Mouse (Mus musculus) hindlimb bud, embryonic 11.5 days (tissue): Measurements from ENCODE around the gene Vmn1r210.
"Not testable (repeated sequence)": the region's sequence is repeated elsewhere in the genome, so short reads cannot be mapped to it uniquely, and the experiment has no call there.

Source experiments
- DNase-seq: peaks from one replicate; pipeline ENCODE4 v3.0.0-alpha.2; 2012; ENCODE audit warnings: low read depth, low spot score; ENCODE audit errors: extremely low spot score

The Vmn1r210 gene

DNA sequence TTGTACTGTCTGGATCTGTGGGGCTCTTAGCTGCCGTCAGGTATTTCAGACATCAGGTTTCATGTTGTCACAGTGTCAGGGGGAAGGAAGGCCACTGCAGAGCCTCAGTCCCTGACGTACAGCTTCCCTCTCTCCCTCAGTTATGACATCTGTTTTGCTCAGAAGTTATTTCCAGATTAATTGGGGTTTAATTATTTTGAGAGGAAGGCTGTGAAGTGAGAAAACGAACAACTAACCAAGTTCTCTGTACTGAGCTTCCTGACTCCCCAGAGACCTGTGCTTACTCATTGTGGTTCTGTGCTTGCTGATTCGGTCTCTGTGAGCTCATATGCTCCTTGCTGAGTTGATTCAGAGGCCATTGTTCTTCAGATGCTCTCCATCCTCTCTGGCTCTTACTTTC, at the start of gene Vmn1r210:
Gene Vmn1r210, minus strand, starts transcription at position 101 of the 400 bp plus-strand sequence.
- no peak for DNase-seq

DNA sequence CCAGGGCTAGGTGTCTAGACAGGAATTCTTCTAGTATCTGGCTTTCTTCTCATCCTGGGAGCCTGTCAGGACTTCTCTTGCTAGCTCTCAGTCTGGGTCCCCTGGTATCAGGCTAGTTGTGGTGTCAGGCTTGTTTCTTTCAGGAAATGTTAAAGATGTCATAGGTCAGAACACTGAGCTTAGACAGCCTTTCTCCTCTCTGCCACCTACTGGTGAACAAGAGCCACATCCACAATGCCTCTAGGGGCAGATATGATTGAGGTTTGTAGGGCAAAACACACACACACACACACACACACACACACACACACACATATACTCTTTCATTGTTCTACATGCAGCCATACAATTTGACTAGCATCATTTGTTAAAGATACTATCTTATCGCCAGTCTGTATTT, 48.1 kb upstream of the Vmn1r210 start:
- no peak for DNase-seq

DNA sequence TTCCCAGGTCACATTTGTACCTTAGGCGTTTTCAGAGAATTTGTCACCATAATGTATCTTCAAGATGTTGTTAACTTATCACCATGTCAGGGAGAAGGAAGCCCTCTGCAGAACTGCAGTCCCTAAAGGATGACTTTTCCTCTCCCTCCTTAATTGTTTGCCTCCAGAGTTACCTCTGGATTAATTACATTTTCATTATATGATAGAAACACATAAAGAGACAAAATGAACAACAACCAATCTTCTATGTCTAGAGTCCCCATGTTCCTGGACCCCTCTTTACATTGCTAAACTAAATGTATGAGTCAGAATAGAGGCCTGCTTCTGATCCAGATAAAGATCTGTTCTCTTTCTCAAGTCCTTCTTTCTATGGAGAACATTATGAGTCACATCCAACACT, 26.3 kb upstream of the Vmn1r210 start, which contains the start of gene Vmn1r211:
Gene Vmn1r211, minus strand, starts transcription at position 101 of the 400 bp plus-strand sequence.
- DNase-seq: no peak

DNA sequence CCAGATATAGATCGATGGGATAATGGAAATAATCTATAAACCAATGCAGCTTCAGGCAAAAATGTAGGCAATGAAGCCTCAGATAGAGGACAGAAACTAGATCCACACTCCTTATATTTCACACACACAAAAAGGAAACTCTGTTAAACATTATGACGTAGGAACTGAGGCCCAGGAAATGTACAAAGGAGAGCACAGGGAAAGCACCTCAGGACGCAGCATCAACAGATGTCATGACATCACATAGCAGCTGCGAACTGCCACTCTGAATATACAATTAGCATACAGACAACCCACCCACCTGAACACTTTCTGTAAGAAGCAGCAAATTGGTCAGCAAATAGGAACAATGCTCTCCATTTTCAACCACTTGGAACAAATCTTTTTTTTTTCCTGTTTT, 23.6 kb upstream of the Vmn1r210 start:
- no peak for DNase-seq

DNA sequence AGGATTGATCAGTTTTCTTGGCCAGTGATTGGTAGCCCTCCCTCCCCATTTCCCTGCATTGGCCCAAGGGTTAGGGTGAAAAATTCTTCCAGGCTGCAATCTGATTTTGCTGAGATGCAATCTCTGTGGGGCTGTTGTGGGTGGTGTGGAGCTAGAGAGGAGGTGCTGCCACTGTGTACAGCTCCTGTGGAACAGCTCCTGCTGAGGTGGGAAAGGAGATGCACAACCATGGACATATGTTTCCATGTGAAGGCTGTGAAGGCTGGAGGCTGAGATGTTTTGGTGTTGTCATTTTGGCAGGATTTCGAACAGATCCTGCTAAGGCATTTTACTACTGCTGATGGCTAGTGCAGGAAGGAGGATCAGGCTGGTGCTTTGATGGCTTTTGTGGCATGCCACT, 15.7 kb upstream of the Vmn1r210 start:
- DNase-seq: no peak

DNA sequence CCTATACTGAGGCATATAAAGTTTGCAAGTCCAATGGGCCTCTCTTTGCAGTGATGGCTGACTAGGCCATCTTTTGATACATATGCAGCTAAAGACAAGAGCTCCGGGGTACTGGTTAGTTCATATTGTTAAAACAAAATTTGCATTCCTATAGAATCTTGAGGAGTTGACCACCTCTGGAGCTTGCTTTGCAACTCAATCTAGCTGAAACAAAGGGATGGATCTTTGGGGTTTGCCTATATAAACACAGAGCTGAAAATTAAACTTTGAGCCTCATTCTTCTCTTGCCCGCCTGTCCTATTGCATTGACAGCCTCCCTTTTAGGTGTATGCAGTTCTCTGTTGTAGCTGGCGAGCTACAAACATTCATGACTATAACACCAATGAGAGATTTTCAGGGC, 13.2 kb upstream of the Vmn1r210 start:
- DNase-seq: not testable (repeated sequence)

DNA sequence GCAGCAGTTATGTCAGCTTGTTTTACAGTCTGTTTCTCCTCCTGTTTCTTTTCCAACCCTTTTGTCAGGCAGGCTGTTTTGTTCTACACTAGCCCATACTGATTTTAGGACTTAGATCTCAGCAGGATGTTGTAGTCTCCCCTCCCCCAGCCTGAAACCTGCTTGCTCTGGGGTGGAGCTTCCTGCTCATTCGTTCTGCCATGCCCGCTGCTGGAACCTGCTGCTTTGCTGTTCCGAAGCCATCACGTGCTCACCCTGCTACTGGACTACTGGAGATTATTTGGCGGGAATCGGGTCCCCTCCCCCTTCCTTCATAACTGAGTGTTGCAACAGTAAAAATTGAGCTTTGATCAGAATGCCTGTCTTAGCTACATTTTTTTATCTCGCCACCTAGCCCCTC, 1.8 kb downstream of the Vmn1r210 start:
- not testable (repeated sequence) for DNase-seq

DNA sequence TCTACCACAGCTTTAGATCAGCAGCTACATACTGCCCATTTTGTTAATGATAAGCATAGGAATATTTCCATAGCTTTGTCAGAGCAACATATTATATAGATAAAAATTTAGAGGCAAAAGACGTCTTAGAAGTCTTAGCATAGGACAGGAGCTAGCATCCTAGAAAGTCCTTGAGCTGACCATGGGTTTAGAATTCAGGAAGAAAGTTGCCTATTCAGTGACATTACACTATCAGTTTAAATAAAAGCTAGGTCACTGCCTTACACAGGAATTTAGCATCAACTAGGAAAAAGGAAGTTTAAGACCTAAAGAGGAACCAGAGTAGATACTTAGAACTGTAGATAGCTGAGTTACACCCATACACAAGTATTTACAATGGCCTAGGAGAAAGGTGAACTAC, 9.5 kb downstream of the Vmn1r210 start:
- not testable (repeated sequence) for DNase-seq

DNA sequence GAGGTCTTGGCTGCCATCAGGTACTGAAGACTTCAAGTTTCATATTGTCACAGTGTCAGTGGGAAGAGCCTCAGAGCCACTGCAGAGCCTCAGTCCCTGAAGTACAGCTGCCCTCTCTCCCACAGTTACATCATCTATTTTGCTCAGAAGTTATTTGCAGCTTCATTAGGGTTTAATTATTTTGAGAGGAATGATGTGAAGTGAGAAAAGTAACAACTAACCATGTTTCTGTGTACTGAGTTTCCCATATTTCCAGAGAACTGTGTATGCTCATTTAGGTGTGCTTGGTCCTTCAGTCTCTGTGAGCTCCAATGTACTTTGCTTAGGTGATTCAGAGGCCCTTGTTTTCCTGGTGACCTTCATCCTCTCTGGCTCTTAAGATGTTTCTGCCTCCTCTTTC, 21.6 kb downstream of the Vmn1r210 start, which contains the start of gene Vmn1r209:
Gene Vmn1r209, minus strand, starts transcription at position 101 of the 400 bp plus-strand sequence.
- DNase-seq: not testable (repeated sequence)

DNA sequence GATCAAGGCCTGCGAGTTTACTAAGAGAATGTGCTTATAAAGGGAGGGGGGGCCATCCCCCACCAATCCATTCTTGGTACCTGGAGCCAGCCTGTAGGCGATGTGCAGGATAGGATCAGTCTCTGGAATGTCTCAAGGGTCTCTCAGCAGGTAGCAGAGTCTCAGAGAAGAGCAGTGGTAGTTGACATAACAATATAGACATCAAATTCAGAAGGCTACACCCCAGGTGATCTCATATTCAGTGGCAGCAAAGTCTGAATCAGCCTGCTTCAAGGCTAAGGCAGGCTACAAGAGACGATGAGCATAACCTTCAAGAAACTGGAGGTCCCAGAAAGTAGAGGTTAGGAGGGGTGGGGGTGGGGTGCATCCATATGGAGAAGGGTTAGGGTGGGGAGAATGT, 43.1 kb downstream of the Vmn1r210 start:
- not testable (repeated sequence) for DNase-seq

DNA sequence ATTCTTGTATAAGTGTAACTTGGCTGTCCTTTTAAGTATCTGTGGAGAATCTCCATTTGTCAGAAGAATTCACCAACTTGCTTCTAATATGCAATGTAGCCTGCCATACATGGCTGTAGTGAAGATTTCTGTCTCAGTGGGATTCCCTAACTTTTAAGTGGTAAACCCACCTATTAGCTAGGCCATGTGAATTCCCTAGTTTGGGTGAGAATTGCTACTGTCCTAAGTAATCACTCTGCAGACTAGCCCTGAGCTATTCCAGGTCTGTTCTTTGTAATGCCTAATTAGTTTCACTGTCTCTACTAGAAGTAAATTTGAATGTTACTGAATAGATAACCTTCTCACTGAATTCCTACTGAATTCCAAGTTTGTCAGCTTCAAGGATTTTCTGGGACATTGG, 47.0 kb downstream of the Vmn1r210 start:
- not testable (repeated sequence) for DNase-seq

DNA sequence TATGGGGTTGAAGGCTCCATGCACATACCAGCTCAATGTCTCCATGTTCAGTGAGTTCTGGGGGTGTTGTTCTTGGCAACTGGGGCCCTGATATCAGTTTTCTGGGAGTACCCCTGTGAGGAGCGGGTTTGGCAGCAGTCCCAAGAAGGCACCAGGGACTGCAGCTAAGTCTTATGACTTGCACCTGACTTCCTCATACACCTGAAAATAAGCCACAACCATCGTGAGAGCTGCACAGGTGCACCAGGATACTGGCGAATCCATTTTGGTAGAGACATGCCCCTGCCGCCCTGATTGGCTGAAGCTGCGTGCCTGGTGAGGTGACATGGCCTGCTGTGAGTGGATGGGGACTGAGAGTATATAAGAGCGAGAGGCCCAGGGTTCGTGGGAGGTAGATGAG, 53.8 kb downstream of the Vmn1r210 start, which contains the start of gene Vmn1r208:
Gene Vmn1r208, minus strand, starts transcription at position 101 of the 400 bp plus-strand sequence.
- DNase-seq: not testable (repeated sequence)
